Mouse (Mus musculus): ENCODE results near the gene Trpv4.

GRCm38 (mm10) chr5:114707265-114708068 is 49.2 kb upstream of the Trpv4 start, which contains the start of gene Tchp:
- 0 out of 2 replicates have a peak, but pooled peaks have one; percentile 41 for TF ChIP-seq POLR2A (IDR thresholded peaks at IDR 0.05; ENCODE audit: borderline replicate concordance, extremely low read depth, insufficient read depth, insufficient read length, poor library complexity, severe bottlenecking)
- TF ChIP-seq CTCF (IDR thresholded peaks at IDR 0.05; ENCODE audit: borderline replicate concordance, extremely low read depth, insufficient read depth, insufficient read length): peak; percentile 89
